Mouse (Mus musculus): ENCODE data around the gene Chst15. TPM values are rescaled to one million over a fixed set of nuclear protein-coding genes. Genes with fewer than 3 reads are reported as not detected.

Chst15 gene
- polyA plus RNA-seq, 1 experiment from 2014 or later, result 21.2 TPM

- Histone ChIP-seq H3K9me3 (no peaks in the 10 kb centered on the region), H3K36me3 (no peaks in the 10 kb centered on the region), H3K9ac (replicated peaks) (no peak overlapping the region), H3K27ac (no peak overlapping the region), H3K4me3 (replicated peaks) (no peak overlapping the region), H3K4me2 (no peak overlapping the region), H3K4me1 (replicated peaks) (peaks cover 36% of the 10 kb centered on the region), H3K27me3 (peaks cover 15% of the 10 kb centered on the region; the same call in 1 of the 2 replicates)
- 11% methylated on average over 8 of the region's 8 CpGs for WGBS
- no peak for ATAC-seq (ENCODE audit: insufficient number of reproducible peaks, insufficient read depth, low FRiP score, low TSS enrichment, low read depth)
Observed at GRCm38 (mm10) chr7:132213460-132213859, 103.6 kb downstream of the Chst15 start.

- 70% methylated on average over 6 of the region's 6 CpGs for WGBS
- Histone ChIP-seq H3K27me3 (peaks cover 15% of the 10 kb centered on the region; the same call in 1 of the 2 replicates), H3K9me3 (no peaks in the 10 kb centered on the region), H3K9ac (replicated peaks) (no peak overlapping the region), H3K4me2 (no peak overlapping the region), H3K4me3 (replicated peaks) (no peak overlapping the region), H3K4me1 (replicated peaks) (peaks cover 36% of the 10 kb centered on the region), H3K36me3 (no peaks in the 10 kb centered on the region), H3K27ac (peak overlapping the region; percentile 18; the same call in 1 of the 2 replicates)
- no peak for ATAC-seq (ENCODE audit: insufficient number of reproducible peaks, insufficient read depth, low FRiP score, low TSS enrichment, low read depth)
Observed at GRCm38 (mm10) chr7:132211920-132212701, 104.9 kb downstream of the Chst15 start.

- Histone ChIP-seq H3K4me3 (replicated peaks) (no peak overlapping the region), H3K36me3 (no peaks in the 10 kb centered on the region), H3K4me2 (no peak overlapping the region), H3K27me3 (peaks cover 13% of the 10 kb centered on the region; the same call in 1 of the 2 replicates), H3K9ac (replicated peaks) (no peak overlapping the region), H3K9me3 (no peaks in the 10 kb centered on the region), H3K4me1 (replicated peaks) (peaks cover 36% of the 10 kb centered on the region), H3K27ac (no peak overlapping the region)
- WGBS, result 83% methylated on average over 5 of the region's 5 CpGs
- ATAC-seq (ENCODE audit: insufficient number of reproducible peaks, insufficient read depth, low FRiP score, low TSS enrichment, low read depth), result no peak
Observed at GRCm38 (mm10) chr7:132210616-132211015, 106.4 kb downstream of the Chst15 start.

- no peak for ATAC-seq (ENCODE audit: insufficient number of reproducible peaks, insufficient read depth, low FRiP score, low TSS enrichment, low read depth)
- no peak overlapping the region for H3K4me3 ChIP-seq (replicated peaks)
- H3K27me3 ChIP-seq, result 0 out of 2 replicates have a peak, but pooled peaks cover 6% of the 10 kb centered on the region
- no peak overlapping the region for H3K9ac ChIP-seq (replicated peaks)
- H3K36me3 ChIP-seq, result no peaks in the 10 kb centered on the region
- no peaks in the 10 kb centered on the region for H3K9me3 ChIP-seq
- H3K4me2 ChIP-seq, result no peak overlapping the region
- whole genome bisulfite sequencing, result 68% methylated on average over 9 of the region's 9 CpGs
- no peak overlapping the region for H3K27ac ChIP-seq
- peaks cover 46% of the 10 kb centered on the region for H3K4me1 ChIP-seq (replicated peaks)
Observed at GRCm38 (mm10) chr7:132208946-132209651, 107.9 kb downstream of the Chst15 start.

- Histone ChIP-seq H3K4me2 (0 out of 2 replicates have a peak overlapping the region, but pooled peaks have one; percentile 15), H3K27ac (peak overlapping the region; percentile 73), H3K4me1 (replicated peaks) (peaks cover 39% of the 10 kb centered on the region), H3K27me3 (0 out of 2 replicates have a peak, but pooled peaks cover 6% of the 10 kb centered on the region), H3K4me3 (replicated peaks) (no peak overlapping the region), H3K9me3 (no peaks in the 10 kb centered on the region), H3K9ac (replicated peaks) (no peak overlapping the region), H3K36me3 (no peaks in the 10 kb centered on the region)
- 0% methylated on average over 1 of the region's 1 CpGs for WGBS
- ATAC-seq (ENCODE audit: insufficient number of reproducible peaks, insufficient read depth, low FRiP score, low TSS enrichment, low read depth), result peak; percentile 76
Observed at GRCm38 (mm10) chr7:132204073-132204612, 112.9 kb downstream of the Chst15 start.

GRCm38 (mm10) chr7:132199686-132200085, 117.3 kb downstream of the Chst15 start:
- H3K4me2 ChIP-seq, result no peak overlapping the region
- ATAC-seq (ENCODE audit: insufficient number of reproducible peaks, insufficient read depth, low FRiP score, low TSS enrichment, low read depth), result no peak
- H3K27ac ChIP-seq, result no peak overlapping the region
- 58% methylated on average over 6 of the region's 6 CpGs for WGBS
- no peaks in the 10 kb centered on the region for H3K36me3 ChIP-seq
- no peak overlapping the region for H3K4me3 ChIP-seq (replicated peaks)
- 0 out of 2 replicates have a peak, but pooled peaks cover 3% of the 10 kb centered on the region for H3K27me3 ChIP-seq
- no peak overlapping the region for H3K9ac ChIP-seq (replicated peaks)
- no peaks in the 10 kb centered on the region for H3K9me3 ChIP-seq
- H3K4me1 ChIP-seq (replicated peaks), result peaks cover 65% of the 10 kb centered on the region

GRCm38 (mm10) chr7:132198806-132199205, 118.2 kb downstream of the Chst15 start:
- no peak for ATAC-seq (ENCODE audit: insufficient number of reproducible peaks, insufficient read depth, low FRiP score, low TSS enrichment, low read depth)
- 52% methylated on average over 1 of the region's 1 CpGs for WGBS
- Histone ChIP-seq H3K9ac (replicated peaks) (no peak overlapping the region), H3K4me2 (no peak overlapping the region), H3K4me1 (replicated peaks) (peaks cover 57% of the 10 kb centered on the region), H3K36me3 (no peaks in the 10 kb centered on the region), H3K27me3 (0 out of 2 replicates have a peak, but pooled peaks cover 3% of the 10 kb centered on the region), H3K4me3 (replicated peaks) (no peak overlapping the region), H3K9me3 (no peaks in the 10 kb centered on the region), H3K27ac (0 out of 2 replicates have a peak overlapping the region, but pooled peaks have one; percentile 12)

GRCm38 (mm10) chr7:132197817-132198475, 119.1 kb downstream of the Chst15 start:
- Histone ChIP-seq H3K36me3 (no peaks in the 10 kb centered on the region), H3K4me3 (replicated peaks) (no peak overlapping the region), H3K27me3 (0 out of 2 replicates have a peak, but pooled peaks cover 3% of the 10 kb centered on the region), H3K4me1 (replicated peaks) (peaks cover 51% of the 10 kb centered on the region), H3K27ac (peak overlapping the region; percentile 12; the same call in 1 of the 2 replicates), H3K4me2 (no peak overlapping the region), H3K9me3 (no peaks in the 10 kb centered on the region), H3K9ac (replicated peaks) (no peak overlapping the region)
- 21% methylated on average over 7 of the region's 7 CpGs for WGBS
- ATAC-seq (ENCODE audit: insufficient number of reproducible peaks, insufficient read depth, low FRiP score, low TSS enrichment, low read depth), result no peak

- no peak for ATAC-seq (ENCODE audit: insufficient number of reproducible peaks, insufficient read depth, low FRiP score, low TSS enrichment, low read depth)
- no peak overlapping the region for H3K4me2 ChIP-seq
- 0 out of 2 replicates have a peak, but pooled peaks cover 3% of the 10 kb centered on the region for H3K27me3 ChIP-seq
- 88% methylated on average over 1 of the region's 1 CpGs for WGBS
- H3K4me1 ChIP-seq (replicated peaks), result peaks cover 49% of the 10 kb centered on the region
- no peaks in the 10 kb centered on the region for H3K9me3 ChIP-seq
- H3K4me3 ChIP-seq (replicated peaks), result no peak overlapping the region
- no peak overlapping the region for H3K9ac ChIP-seq (replicated peaks)
- H3K36me3 ChIP-seq, result no peaks in the 10 kb centered on the region
- no peak overlapping the region for H3K27ac ChIP-seq
Observed at GRCm38 (mm10) chr7:132196581-132196980, 120.4 kb downstream of the Chst15 start.

GRCm38 (mm10) chr7:132193606-132194005, 123.4 kb downstream of the Chst15 start:
- no peak for ATAC-seq (ENCODE audit: insufficient number of reproducible peaks, insufficient read depth, low FRiP score, low TSS enrichment, low read depth)
- peaks cover 4% of the 10 kb centered on the region; the same call in 1 of the 2 replicates for H3K27me3 ChIP-seq
- no peaks in the 10 kb centered on the region for H3K36me3 ChIP-seq
- H3K9ac ChIP-seq (replicated peaks), result no peak overlapping the region
- H3K4me3 ChIP-seq (replicated peaks), result no peak overlapping the region
- peaks cover 33% of the 10 kb centered on the region for H3K4me1 ChIP-seq (replicated peaks)
- H3K9me3 ChIP-seq, result peaks cover 5% of the 10 kb centered on the region; the same call in 1 of the 2 replicates
- no peak overlapping the region for H3K4me2 ChIP-seq
- no peak overlapping the region for H3K27ac ChIP-seq
- 94% methylated on average over 2 of the region's 2 CpGs for WGBS
